Mouse (Mus musculus): ENCODE results near the gene Pde10a. TPM values are rescaled to one million over a fixed set of nuclear protein-coding genes. Genes with fewer than 3 reads are reported as not detected.

Gene Pde10a
- total and polyA plus RNA-seq, 3 experiments, result 0.04 to 0.41 (median 0.21) TPM

- Histone ChIP-seq H3K27me3 (replicated peaks) (no peaks in the 10 kb centered on the region), H3K9ac (ENCODE audit: insufficient read depth, low read depth) (no peak overlapping the region), H3K4me1 (ENCODE audit: control insufficient read depth in 1 of 2, insufficient read depth in 2 of 2) (no peaks in the 10 kb centered on the region), H3K9me3 (replicated peaks; ENCODE audit: low read length) (peaks cover 16% of the 10 kb centered on the region), H3K27ac (ENCODE audit: insufficient read depth, low read depth) (no peak overlapping the region), H3K4me2 (ENCODE audit: insufficient read depth, low read depth, poor library complexity, severe bottlenecking) (no peak overlapping the region), H3K4me3 (replicated peaks in 1 of 3; ENCODE audit: low read depth in 2 of 3, low read length in 2 of 3, poor library complexity in 1 of 3) (no peak overlapping the region), H3K36me3 (replicated peaks in 1 of 2; ENCODE audit: control insufficient read depth in 1 of 2, insufficient read depth in 1 of 2, low read length in 1 of 2) (no peaks in the 10 kb centered on the region), H3K79me2 (replicated peaks; ENCODE audit: control insufficient read depth, extremely low read depth, insufficient read depth, poor library complexity, severe bottlenecking) (no peaks in the 10 kb centered on the region)
- dilution Hi-C loops (cut with MboI; ENCODE audit: extremely low pct_ligation_motif_present, extremely low pct_unique_long_range_greater_than_20kb, low sequenced_read_pairs) (no loop called here), in situ Hi-C loops (cut with MboI; ENCODE audit: low pct_ligation_motif_present, low pct_unique_long_range_greater_than_20kb, low sequenced_read_pairs) (no loop called here)
- TF ChIP-seq MXI1 (IDR thresholded peaks at IDR 0.05; ENCODE audit: low read depth, low read length) (no peak), JUN (IDR thresholded peaks at IDR 0.05; ENCODE audit: insufficient read depth, low read depth, low read length) (no peak), ZKSCAN1 (IDR thresholded peaks at IDR 0.05; ENCODE audit: borderline replicate concordance, low read depth, low read length) (no peak), POLR2AphosphoS2 (IDR thresholded peaks at IDR 0.05; ENCODE audit: low read depth, low read length) (no peak), CHD1 (IDR thresholded peaks at IDR 0.05; ENCODE audit: low read depth, low read length) (no peak), KAT2A (IDR thresholded peaks at IDR 0.05; ENCODE audit: insufficient replicate concordance, low read length) (no peak), ZC3H11A (IDR thresholded peaks at IDR 0.05; ENCODE audit: low read depth, low read length) (no peak), ZMIZ1 (IDR thresholded peaks at IDR 0.05; ENCODE audit: low read depth, low read length) (no peak), ELF1 (IDR thresholded peaks at IDR 0.05; ENCODE audit: low read depth, low read length) (no peak), MYC (IDR thresholded peaks at IDR 0.05; ENCODE audit: low read depth, low read length) (no peak), PAX5 (IDR thresholded peaks at IDR 0.05; ENCODE audit: low read length) (no peak), CHD2 (IDR thresholded peaks at IDR 0.05; ENCODE audit: low read length) (no peak), USF2 (conservative IDR thresholded peaks at IDR 0.05; ENCODE audit: low read depth, low read length) (no peak)
- no peak for DNase-seq (ENCODE audit: extremely low read depth)
These were observed 275.4 kb downstream of the Pde10a start for GRCm38 (mm10) chr17:8800478-8801082.

GRCm38 (mm10) chr17:8801083-8801854 is 276.1 kb downstream of the Pde10a start:
- TF ChIP-seq BHLHE40 (IDR thresholded peaks at IDR 0.05; ENCODE audit: low read depth, low read length) (no peak), HCFC1 (IDR thresholded peaks at IDR 0.05; ENCODE audit: low read depth, low read length) (no peak), TCF12 (IDR thresholded peaks at IDR 0.05; ENCODE audit: low read depth, low read length) (no peak), RCOR1 (conservative IDR thresholded peaks at IDR 0.05; ENCODE audit: low read depth, low read length) (no peak)
- dilution Hi-C loops (cut with MboI; ENCODE audit: extremely low pct_ligation_motif_present, extremely low pct_unique_long_range_greater_than_20kb, low sequenced_read_pairs) (no loop called here), in situ Hi-C loops (cut with MboI; ENCODE audit: low pct_ligation_motif_present, low pct_unique_long_range_greater_than_20kb, low sequenced_read_pairs) (no loop called here)
- H3K9ac ChIP-seq (ENCODE audit: insufficient read depth, low read depth), result no peak overlapping the region
- H3K4me2 ChIP-seq (ENCODE audit: insufficient read depth, low read depth, poor library complexity, severe bottlenecking), result no peak overlapping the region
- H3K36me3 ChIP-seq (replicated peaks in 1 of 2; ENCODE audit: control insufficient read depth in 1 of 2, insufficient read depth in 1 of 2, low read length in 1 of 2), result no peaks in the 10 kb centered on the region
- H3K4me3 ChIP-seq (replicated peaks in 1 of 3; ENCODE audit: low read depth in 2 of 3, low read length in 2 of 3, poor library complexity in 1 of 3), result no peak overlapping the region
- H3K9me3 ChIP-seq (replicated peaks; ENCODE audit: low read length), result peaks cover 16% of the 10 kb centered on the region
- DNase-seq (ENCODE audit: extremely low read depth), result no peak
- no peaks in the 10 kb centered on the region for H3K4me1 ChIP-seq (ENCODE audit: control insufficient read depth in 1 of 2, insufficient read depth in 2 of 2)
- H3K79me2 ChIP-seq (replicated peaks; ENCODE audit: control insufficient read depth, extremely low read depth, insufficient read depth, poor library complexity, severe bottlenecking), result no peaks in the 10 kb centered on the region
- no peaks in the 10 kb centered on the region for H3K27me3 ChIP-seq (replicated peaks)
- H3K27ac ChIP-seq (ENCODE audit: insufficient read depth, low read depth), result no peak overlapping the region

All from CH12.LX (cell line).